Mouse (Mus musculus) MEL-GATA-1-ER (cell line): ENCODE measurements around the gene Bco2.

Experiments used
- DNase-seq: peaks from one replicate; pipeline ENCODE4 v3.0.0-alpha.2; 2012; ENCODE audit warnings: low read depth; ENCODE audit errors: extremely low read depth

Gene Bco2

GRCm38 (mm10) chr9:50518781-50519180 is 36.2 kb downstream of the Bco2 start:
- DNase-seq: no peak

GRCm38 (mm10) chr9:50515462-50515861 is 39.5 kb downstream of the Bco2 start:
- DNase-seq: no peak

DNA sequence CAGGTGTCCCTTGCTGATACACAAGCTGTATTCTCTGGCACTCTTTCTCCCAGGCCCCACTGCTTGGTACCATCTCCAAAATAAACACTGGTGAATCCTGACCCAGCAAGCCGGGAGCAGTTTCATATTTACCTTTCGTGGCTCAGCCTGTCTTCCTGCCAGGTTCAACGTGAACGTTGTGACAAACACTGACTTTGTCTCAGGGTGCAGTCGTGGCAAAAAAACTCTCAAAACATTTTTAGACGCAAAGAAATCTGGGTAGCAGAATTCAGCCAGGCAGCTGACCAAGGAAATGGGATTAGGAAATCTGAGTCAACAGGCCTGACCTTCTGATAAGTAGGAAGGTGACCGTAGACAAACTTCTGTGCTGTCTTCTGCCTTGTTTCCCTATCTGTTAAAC is 47.4 kb downstream of the Bco2 start:
- no peak for DNase-seq

DNA sequence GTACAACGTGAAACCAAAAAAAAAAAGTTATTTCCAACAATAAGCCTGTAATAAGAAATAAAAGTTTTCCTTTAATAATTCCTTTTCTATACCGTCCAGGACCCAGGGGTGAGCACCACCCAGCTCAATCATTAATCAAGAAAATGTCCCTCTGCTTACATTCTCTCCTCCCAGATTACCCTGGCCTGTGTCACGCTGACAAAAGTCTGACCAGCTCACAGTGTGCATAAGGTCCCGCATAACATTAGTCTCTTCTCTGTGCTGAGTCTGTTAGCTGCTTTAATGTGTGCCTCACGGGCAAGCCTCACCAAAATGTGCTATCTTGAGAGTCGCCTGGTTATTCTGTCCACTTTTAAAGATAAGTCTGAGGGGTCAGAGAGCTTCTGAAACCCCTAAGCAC is 49.6 kb downstream of the Bco2 start:
- no peak for DNase-seq

- no peak for DNase-seq
These were observed 52.0 kb downstream of the Bco2 start for GRCm38 (mm10) chr9:50502949-50503348.

DNA sequence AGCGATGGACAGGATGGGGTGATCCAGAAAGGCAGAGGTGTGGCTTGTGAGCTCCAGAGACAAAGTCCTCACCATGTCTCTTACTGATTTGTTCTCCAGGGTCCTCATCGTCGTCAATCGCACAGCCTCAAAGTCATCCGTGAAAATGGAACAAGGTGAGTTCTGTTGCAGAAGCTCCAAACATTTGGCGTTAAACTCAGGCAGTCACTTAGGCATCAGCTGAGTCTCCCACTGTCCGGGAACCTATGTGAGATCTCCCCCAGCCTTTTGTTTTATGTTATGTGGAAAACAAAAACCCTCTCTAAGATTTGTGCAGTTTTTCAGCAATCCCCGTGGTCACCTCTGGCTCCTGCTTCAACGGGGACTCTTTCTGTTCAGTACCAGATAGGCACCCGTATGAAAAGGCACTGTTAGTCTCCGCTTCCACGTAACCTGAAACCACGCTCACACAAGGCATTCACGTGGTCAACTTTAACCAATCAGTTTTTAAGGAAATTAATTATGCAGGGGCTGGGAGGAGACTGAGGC is 53.9 kb downstream of the Bco2 start:
- peak; percentile 90 for DNase-seq

GRCm38 (mm10) chr9:50500467-50500973 is 54.5 kb downstream of the Bco2 start:
- no peak for DNase-seq

- no peak for DNase-seq
These were observed 55.2 kb downstream of the Bco2 start for GRCm38 (mm10) chr9:50499781-50500180.

DNA sequence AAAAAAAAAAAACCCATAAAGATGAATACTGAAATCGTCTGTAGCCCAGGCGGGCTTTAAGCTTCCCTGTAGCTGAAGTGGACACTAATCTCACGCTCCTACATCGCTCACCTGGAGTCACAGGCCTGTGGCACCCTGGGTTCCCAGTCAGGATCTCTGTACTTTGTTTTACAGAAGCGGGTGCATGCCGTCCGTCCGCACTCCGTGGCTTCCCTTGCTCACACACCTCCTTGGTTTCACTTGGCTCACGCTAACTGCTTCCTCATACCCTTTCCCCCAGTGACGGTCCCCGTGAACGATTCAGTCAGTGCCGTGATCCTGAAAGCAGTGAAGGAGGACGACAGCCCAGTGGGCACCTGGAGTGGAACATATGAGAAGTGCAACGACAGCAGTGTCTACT is 56.2 kb downstream of the Bco2 start:
- DNase-seq: no peak

GRCm38 (mm10) chr9:50497536-50497935 is 57.4 kb downstream of the Bco2 start:
- DNase-seq: no peak

DNA sequence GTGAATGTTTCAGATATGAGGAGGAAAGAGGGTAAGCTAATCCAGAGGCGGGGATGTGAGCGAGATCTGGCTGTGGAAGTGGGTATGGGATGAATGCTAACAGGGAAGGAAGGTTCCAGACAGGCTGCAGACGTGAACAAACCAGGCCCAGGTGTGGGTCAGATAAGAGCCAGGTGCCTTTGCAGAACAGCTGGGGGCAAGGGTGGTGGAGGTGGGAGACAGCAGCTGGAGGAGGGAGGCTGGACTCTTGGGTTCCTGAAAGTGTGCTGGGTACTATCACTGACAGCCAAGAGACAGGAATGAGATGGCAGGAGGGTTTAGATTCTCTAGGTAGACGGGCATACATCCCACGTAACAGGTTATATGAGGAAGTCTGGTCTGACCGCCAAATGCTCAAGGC is 57.9 kb downstream of the Bco2 start:
- DNase-seq: no peak

GRCm38 (mm10) chr9:50496546-50496945 is 58.4 kb downstream of the Bco2 start:
- peak; percentile 49 for DNase-seq

DNA sequence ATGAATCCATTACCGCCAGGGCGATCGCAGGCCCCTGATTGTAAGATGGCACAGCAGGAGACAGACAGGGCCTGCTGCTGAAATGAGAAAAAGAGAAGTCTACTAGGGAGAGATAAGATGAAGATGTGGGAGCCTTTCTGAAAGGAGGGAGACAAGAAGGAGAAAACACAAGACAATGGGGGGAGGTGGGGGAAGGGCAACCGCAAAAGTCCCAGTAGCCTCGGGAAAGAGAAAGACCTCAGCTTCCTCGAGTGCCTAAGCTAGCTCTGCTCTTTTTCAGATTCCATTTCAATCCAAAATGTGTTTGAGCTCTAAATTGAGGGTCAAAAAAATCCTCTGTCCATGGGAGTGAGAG is 58.9 kb downstream of the Bco2 start:
- DNase-seq: peak; percentile 84

DNA sequence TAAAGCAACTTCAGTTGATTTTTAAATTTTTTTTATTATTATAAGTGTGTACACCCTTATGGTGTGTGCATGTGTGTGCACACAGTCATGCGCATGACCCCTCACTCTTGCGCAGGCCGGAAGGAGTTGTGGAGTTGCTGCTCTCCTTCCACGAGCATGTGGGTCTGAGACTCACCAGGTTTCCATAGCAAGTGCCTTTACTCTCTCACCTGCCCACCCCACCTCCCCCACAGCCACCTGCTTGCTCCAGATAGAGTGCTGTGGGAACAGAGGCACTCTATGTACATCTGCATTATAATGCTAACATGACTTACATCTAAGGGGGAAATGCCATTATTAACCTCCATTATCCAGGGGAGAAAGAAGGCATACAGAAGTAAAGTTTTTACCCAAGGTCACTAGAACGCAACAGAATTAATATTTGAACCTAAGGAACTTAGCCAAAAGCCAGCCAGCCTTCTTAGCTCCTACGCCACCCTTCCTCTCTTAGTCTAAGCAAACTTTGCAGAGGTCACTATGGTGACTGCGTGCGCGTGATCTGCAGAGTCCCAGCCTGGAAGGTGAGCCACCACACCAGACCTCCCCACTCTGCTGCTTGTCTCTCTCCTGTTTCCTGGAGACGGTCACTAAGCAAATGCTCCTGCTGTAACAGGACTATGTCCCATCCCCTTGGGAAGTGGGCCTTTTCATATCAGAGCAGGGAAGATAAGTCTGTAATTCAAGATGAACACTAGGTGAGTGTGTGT is 59.4 kb downstream of the Bco2 start:
- DNase-seq: no peak

DNA sequence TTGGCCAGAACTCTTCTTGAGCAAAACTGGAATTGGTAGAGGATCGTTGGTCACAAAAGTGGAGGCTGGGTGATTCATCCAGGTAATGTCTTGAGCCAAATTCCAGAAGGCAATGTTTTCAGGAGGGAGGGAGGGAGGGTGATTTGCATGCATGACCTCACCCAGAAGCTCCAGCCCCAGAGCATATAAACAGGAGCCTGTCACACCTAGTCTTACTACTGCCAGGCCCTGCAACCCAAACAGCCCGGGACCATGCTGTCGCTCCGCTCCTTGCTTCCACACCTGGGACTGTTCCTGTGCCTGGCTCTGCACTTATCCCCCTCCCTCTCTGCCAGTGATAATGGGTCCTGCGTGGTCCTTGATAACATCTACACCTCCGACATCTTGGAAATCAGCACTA is 60.7 kb downstream of the Bco2 start, which contains the start of gene Plet1:
Gene Plet1, plus strand, starts transcription at position 215 of the 400 bp plus-strand sequence.
- no peak for DNase-seq

GRCm38 (mm10) chr9:50493777-50494176 is 61.2 kb downstream of the Bco2 start:
- DNase-seq: no peak

GRCm38 (mm10) chr9:50491531-50492045 is 63.4 kb downstream of the Bco2 start:
- no peak for DNase-seq

DNA sequence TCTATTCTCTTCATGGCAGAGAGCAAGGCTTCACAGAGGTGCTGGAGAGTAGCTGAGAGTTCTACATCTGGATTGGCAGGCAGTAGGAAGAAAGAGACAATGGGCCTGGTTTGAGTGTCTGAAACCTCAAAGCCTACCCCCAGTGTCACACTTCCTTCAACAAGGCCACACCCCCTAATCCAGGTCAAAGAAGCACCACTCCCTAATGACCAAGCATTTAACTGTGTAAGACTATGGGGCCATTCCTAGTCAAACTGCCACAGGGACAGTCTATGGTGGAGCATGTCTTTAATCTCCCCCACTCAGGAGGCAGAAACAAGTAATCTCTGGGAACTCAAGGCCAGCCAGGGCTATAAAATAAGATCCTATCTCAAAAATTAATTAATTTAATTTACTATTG is 64.1 kb downstream of the Bco2 start:
- no peak for DNase-seq

DNA sequence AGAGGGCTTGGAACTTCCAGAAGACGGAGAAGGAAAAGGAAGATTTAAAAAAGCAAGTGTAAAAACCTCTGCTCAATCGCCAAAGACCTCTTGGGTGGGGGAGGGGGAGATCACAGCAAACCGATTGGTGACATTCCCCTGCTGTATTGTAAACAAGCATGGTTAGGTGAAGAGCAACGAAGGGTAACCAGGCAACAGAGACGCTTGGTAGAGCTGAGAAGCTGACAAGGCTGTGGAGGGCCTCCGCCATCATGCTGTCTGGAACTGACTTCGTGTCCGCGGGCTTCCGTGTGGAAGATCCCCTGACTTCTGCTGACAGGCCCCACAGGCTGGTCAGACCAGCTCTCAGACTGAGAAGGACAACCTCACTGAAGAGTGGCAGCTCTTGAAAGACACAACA is 69.5 kb downstream of the Bco2 start:
- no peak for DNase-seq
